Mouse (Mus musculus): ENCODE data around the gene Cript. TPM values are rescaled to one million over a fixed set of nuclear protein-coding genes. Genes with fewer than 3 reads are reported as not detected.

Cript gene
- total and polyA plus RNA-seq, 3 experiments = 18.4 to 43.1 (median 34.8) TPM

- Histone ChIP-seq H3K9me3 (replicated peaks; ENCODE audit: low read length) (peaks cover 4% of the 10 kb centered on the region), H3K4me1 (ENCODE audit: control insufficient read depth in 1 of 2, insufficient read depth in 2 of 2) (peaks cover 5 to 19% of the 10 kb centered on the region in 2 experiments), H3K4me2 (ENCODE audit: insufficient read depth, low read depth, poor library complexity, severe bottlenecking) (peak overlapping the region; percentile 93), H3K9ac (ENCODE audit: insufficient read depth, low read depth) (peak overlapping the region; percentile 66), H3K4me3 (replicated peaks in 1 of 3; ENCODE audit: low read depth in 2 of 3, low read length in 2 of 3, poor library complexity in 1 of 3) (peak overlapping the region; percentile 72 to 91 (median 84)), H3K79me2 (replicated peaks; ENCODE audit: control insufficient read depth, extremely low read depth, insufficient read depth, poor library complexity, severe bottlenecking) (peaks cover 28% of the 10 kb centered on the region), H3K27me3 (replicated peaks) (no peaks in the 10 kb centered on the region), H3K36me3 (replicated peaks in 1 of 2; ENCODE audit: control insufficient read depth in 1 of 2, insufficient read depth in 1 of 2, low read length in 1 of 2) (peaks cover 14 to 38% of the 10 kb centered on the region in 2 experiments), H3K27ac (ENCODE audit: insufficient read depth, low read depth) (peak overlapping the region; percentile 11)
- dilution Hi-C loops (cut with MboI; ENCODE audit: extremely low pct_ligation_motif_present, extremely low pct_unique_long_range_greater_than_20kb, low sequenced_read_pairs) (no loop called here), in situ Hi-C loops (cut with MboI; ENCODE audit: low pct_ligation_motif_present, low pct_unique_long_range_greater_than_20kb, low sequenced_read_pairs) (loop anchor here (5.0 to 25.0 kb wide), 2 partner anchors 47 to 537 kb away; no protein-coding TSS in a partner anchor)
- TF ChIP-seq POLR2AphosphoS2 (IDR thresholded peaks at IDR 0.05; ENCODE audit: low read depth, low read length) (no peak), MAX (IDR thresholded peaks at IDR 0.05; ENCODE audit: low read length) (no peak), SIN3A (IDR thresholded peaks at IDR 0.05; ENCODE audit: low read length) (peak; percentile 56; the same call in 1 of the 2 replicates), ZNF384 (IDR thresholded peaks at IDR 0.05; ENCODE audit: low read depth, low read length) (no peak), NRF1 (IDR thresholded peaks at IDR 0.05; ENCODE audit: low read depth, low read length) (no peak), KAT2A (IDR thresholded peaks at IDR 0.05; ENCODE audit: insufficient replicate concordance, low read length) (no peak), NELFE (IDR thresholded peaks at IDR 0.05; ENCODE audit: low read depth, low read length) (no peak), UBTF (IDR thresholded peaks at IDR 0.05; ENCODE audit: low read depth, low read length) (peak; percentile 31; the same call in 1 of the 2 replicates), MAFK (IDR thresholded peaks at IDR 0.05; ENCODE audit: insufficient replicate concordance, low read length) (no peak), SMC3 (IDR thresholded peaks at IDR 0.05; ENCODE audit: low read depth, low read length) (no peak), ETS1 (conservative IDR thresholded peaks at IDR 0.05; ENCODE audit: low read depth, low read length) (no peak), EP300 (IDR thresholded peaks at IDR 0.05; ENCODE audit: low read length) (no peak), ZKSCAN1 (IDR thresholded peaks at IDR 0.05; ENCODE audit: borderline replicate concordance, low read depth, low read length) (no peak), MYC (IDR thresholded peaks at IDR 0.05; ENCODE audit: low read depth, low read length) (no peak), ZMIZ1 (IDR thresholded peaks at IDR 0.05; ENCODE audit: low read depth, low read length) (no peak), IRF4 (IDR thresholded peaks at IDR 0.05; ENCODE audit: low read depth, low read length) (peak; percentile 7; the same call in 1 of the 2 replicates), USF2 (conservative IDR thresholded peaks at IDR 0.05; ENCODE audit: low read depth, low read length) (no peak), MXI1 (IDR thresholded peaks at IDR 0.05; ENCODE audit: low read depth, low read length) (peak; percentile 63), CTCF (conservative IDR thresholded peaks at IDR 0.05 in 1 of 2, IDR thresholded peaks at IDR 0.05 in 1 of 2; ENCODE audit: low read depth in 2 of 2, low read length in 2 of 2) (no peak), USF1 (IDR thresholded peaks at IDR 0.05; ENCODE audit: low read depth, low read length) (no peak), MEF2A (IDR thresholded peaks at IDR 0.05; ENCODE audit: borderline replicate concordance, low read depth, low read length) (no peak), TBP (conservative IDR thresholded peaks at IDR 0.05; ENCODE audit: low read depth, low read length) (no peak), ELF1 (IDR thresholded peaks at IDR 0.05; ENCODE audit: low read depth, low read length) (peak; percentile 15; the same call in 1 of the 2 replicates), TCF12 (IDR thresholded peaks at IDR 0.05; ENCODE audit: low read depth, low read length) (peak; percentile 11; the same call in 1 of the 2 replicates), ZC3H11A (IDR thresholded peaks at IDR 0.05; ENCODE audit: low read depth, low read length) (no peak), RAD21 (IDR thresholded peaks at IDR 0.05; ENCODE audit: low read depth, low read length) (no peak), E2F4 (IDR thresholded peaks at IDR 0.05; ENCODE audit: insufficient replicate concordance, low read depth, low read length) (no peak), JUN (IDR thresholded peaks at IDR 0.05; ENCODE audit: insufficient read depth, low read depth, low read length) (no peak), MAZ (IDR thresholded peaks at IDR 0.05; ENCODE audit: low read depth, low read length) (no peak), PAX5 (IDR thresholded peaks at IDR 0.05; ENCODE audit: low read length) (no peak), BHLHE40 (IDR thresholded peaks at IDR 0.05; ENCODE audit: low read depth, low read length) (peak; percentile 26; the same call in 1 of the 2 replicates), GABPA (IDR thresholded peaks at IDR 0.05; ENCODE audit: insufficient replicate concordance, low read depth, low read length) (no peak), CHD1 (IDR thresholded peaks at IDR 0.05; ENCODE audit: low read depth, low read length) (peak; percentile 41; the same call in 1 of the 2 replicates)
- DNase-seq (ENCODE audit: extremely low read depth) = peak; percentile 23
Measured at GRCm38 (mm10) chr17:87024491-87025242, 683 bp upstream of the Cript start.
